ENCODE assay signal across 9 mouse cellular contexts in the genomic region with DNA sequence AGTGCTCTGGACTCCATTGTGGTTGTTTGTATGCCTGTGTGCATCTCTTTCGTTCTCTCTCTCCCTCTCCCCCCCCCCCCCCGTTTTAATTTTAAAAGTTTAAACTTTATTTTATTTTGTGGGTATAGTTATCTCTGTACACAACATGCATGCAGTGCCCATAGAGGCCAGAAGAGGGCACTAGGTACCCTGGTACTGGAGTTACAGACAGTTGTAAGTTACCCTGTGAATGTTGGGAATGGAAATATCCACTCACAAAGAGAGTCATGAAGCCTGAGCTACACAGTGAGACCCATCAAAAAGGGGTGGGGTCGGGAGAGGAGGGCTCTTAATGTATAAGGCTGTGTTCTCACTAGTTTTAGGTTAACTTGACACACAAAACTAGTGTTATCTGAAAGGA. TPM values are rescaled to one million over a fixed set of nuclear protein-coding genes. Genes with fewer than 3 reads are reported as not detected.
DNase-seq lines count a peak whose midpoint lies in the region; ATAC-seq and TF ChIP-seq lines count a peak whose summit lies in the region.
"Had no signal": no experiment of that assay in that cellular context is flagged by ENCODE, and none has a peak within 500 bp of the region (broad histone marks: within the 10 kb centered on the region; RNA-seq: fewer than 3 reads in every experiment).

No protein-coding gene starts in this region.

- TF ChIP-seq EP300 in heart, postnatal 0 days (IDR thresholded peaks at IDR 0.05; ENCODE audit: low read depth), result no peak
- TF ChIP-seq EP300 in stomach, postnatal 0 days (optimal IDR thresholded peaks at IDR 0.05), result no peak

- no peak for ATAC-seq in heart, postnatal 0 days (ENCODE audit: insufficient read depth, low read depth)
- ATAC-seq in stomach, postnatal 0 days (ENCODE audit: low FRiP score, low TSS enrichment), result no peak

- WGBS in heart, postnatal 0 days, result 20% methylated on average over 3 of the region's 3 CpGs
- WGBS in cerebellum, adult 2 months, result 19% methylated on average over 3 of the region's 3 CpGs
- 28% methylated on average over 3 of the region's 3 CpGs for WGBS in stomach, postnatal 0 days

- no peak overlapping the region for H3K4me3 ChIP-seq in heart, postnatal 0 days (ENCODE audit: low read depth, low read length)
- H3K4me3 ChIP-seq in cerebellum, adult 2 months (replicated peaks; ENCODE audit: insufficient read depth, low read depth, low read length), result no peak overlapping the region
- no peak overlapping the region for H3K4me3 ChIP-seq in layer of hippocampus, adult 2 months
- H3K4me3 ChIP-seq in stomach, postnatal 0 days (ENCODE audit: low read depth, low read length), result no peak overlapping the region
- H3K4me3 ChIP-seq: neural tube, embryonic 13.5 days had no signal

- no peak overlapping the region for H3K4me2 ChIP-seq in heart, postnatal 0 days (ENCODE audit: low read depth, low read length)
- no peak overlapping the region for H3K4me2 ChIP-seq in stomach, postnatal 0 days (replicated peaks; ENCODE audit: low read depth)
- H3K4me2 ChIP-seq: neural tube, embryonic 13.5 days had no signal

- no peaks in the 10 kb centered on the region for H3K4me1 ChIP-seq in heart, postnatal 0 days (ENCODE audit: control insufficient read depth, insufficient read depth)
- no peaks in the 10 kb centered on the region for H3K4me1 ChIP-seq in cerebellum, adult 2 months (ENCODE audit: control insufficient read depth, insufficient read depth, low read length)
- no peaks in the 10 kb centered on the region for H3K4me1 ChIP-seq in stomach, postnatal 0 days (replicated peaks; ENCODE audit: control insufficient read depth, insufficient read depth)

- no peak overlapping the region for H3K27ac ChIP-seq in heart, postnatal 0 days (ENCODE audit: low read depth)
- H3K27ac ChIP-seq in cerebellum, adult 2 months (ENCODE audit: insufficient read depth, low read length), result no peak overlapping the region
- H3K27ac ChIP-seq in layer of hippocampus, adult 2 months, result no peak overlapping the region
- no peak overlapping the region for H3K27ac ChIP-seq in stomach, postnatal 0 days (replicated peaks)
- H3K27ac ChIP-seq: neural tube, embryonic 13.5 days had no signal

- H3K27me3 ChIP-seq in heart, postnatal 0 days (ENCODE audit: control insufficient read depth, insufficient read depth, low read length), result no peaks in the 10 kb centered on the region
- H3K27me3 ChIP-seq in cerebellum, adult 2 months (ENCODE audit: control insufficient read depth, insufficient read depth, low read length), result no peaks in the 10 kb centered on the region
- H3K27me3 ChIP-seq in stomach, postnatal 0 days (ENCODE audit: control insufficient read depth, insufficient read depth, low read length), result no peaks in the 10 kb centered on the region
- H3K27me3 ChIP-seq: neural tube, embryonic 13.5 days had no signal

- H3K9me3 ChIP-seq in heart, postnatal 0 days (replicated peaks; ENCODE audit: control insufficient read depth, low read length), result no peaks in the 10 kb centered on the region
- H3K9me3 ChIP-seq in stomach, postnatal 0 days (ENCODE audit: control insufficient read depth, low read length), result no peaks in the 10 kb centered on the region
- H3K9me3 ChIP-seq: neural tube, embryonic 13.5 days had no signal

- H3K9ac ChIP-seq in heart, postnatal 0 days (replicated peaks; ENCODE audit: low read depth, low read length), result no peak overlapping the region
- no peak overlapping the region for H3K9ac ChIP-seq in stomach, postnatal 0 days (ENCODE audit: low read length)
- H3K9ac ChIP-seq: neural tube, embryonic 13.5 days had no signal

- TF ChIP-seq POLR2A in cerebellum, adult 2 months (IDR thresholded peaks at IDR 0.05; ENCODE audit: borderline replicate concordance, insufficient read depth, low read length), result no peak

- peak; percentile 30 for DNase-seq in heart, postnatal 0 days (ENCODE audit: low spot score)
- no peak for DNase-seq in heart, adult 11 months
- DNase-seq in ES-CJ7 (ENCODE audit: low read depth, low spot score), result peak; percentile 84
- peak; percentile 25 to 38 for DNase-seq in cerebellum, adult 2 months
- peak; percentile 28 to 39 for DNase-seq in frontal cortex, postnatal 25 days (ENCODE audit: low spot score in 2 of 2)
- DNase-seq in layer of hippocampus, adult 2 months (ENCODE audit: low spot score in 2 of 2), result peak in 1 of 2 experiments; percentile 53
- DNase-seq in lung, postnatal 36 days, result peak; percentile 79
- peak; percentile 63 for DNase-seq in stomach, postnatal 0 days (ENCODE audit: low spot score)

- peak; percentile 64 for TF ChIP-seq CTCF in heart, postnatal 0 days (IDR thresholded peaks at IDR 0.05; ENCODE audit: low read depth)
- peak; percentile 34; the same call in 1 of the 2 replicates for TF ChIP-seq CTCF in cerebellum, adult 2 months (IDR thresholded peaks at IDR 0.05; ENCODE audit: borderline replicate concordance, insufficient read depth, low read depth, low read length)
- peak; percentile 74 for TF ChIP-seq CTCF in layer of hippocampus, adult 2 months (conservative IDR thresholded peaks at IDR 0.05)
- TF ChIP-seq CTCF in stomach, postnatal 0 days (IDR thresholded peaks at IDR 0.05; ENCODE audit: low read depth), result peak; percentile 76

- H3K36me3 ChIP-seq in heart, postnatal 0 days (replicated peaks; ENCODE audit: control insufficient read depth, insufficient read depth, low read length), result no peaks in the 10 kb centered on the region
- no peaks in the 10 kb centered on the region for H3K36me3 ChIP-seq in stomach, postnatal 0 days (ENCODE audit: control insufficient read depth, insufficient read depth, low read length)
- H3K36me3 ChIP-seq: neural tube, embryonic 13.5 days had no signal

RNA-seq across cellular contexts. Expression of gene Npl, which starts 1.0 kb away (rescaled TPM):
- total RNA-seq in heart, postnatal 0 days (2014; rRNA removed; ENCODE audit: low replicate concordance), result 0.57 and 2.9 TPM in 2 replicates
- 3.1 and 3.2 TPM in 2 replicates for polyA plus RNA-seq in heart, postnatal 0 days (2015; fragmentation: Nextera tagmentation; extraction: Ambion mirVana)
- 2.9 and 3.8 TPM in 2 replicates for polyA plus RNA-seq in cerebellum, adult 2 months (2012; rRNA removed)
- 1 to 10 TPM; 4.2 to 4.9 TPM for total RNA-seq in layer of hippocampus, adult 2 months (2021)
- polyA plus RNA-seq in stomach, postnatal 0 days (2015; fragmentation: Nextera tagmentation; extraction: Ambion mirVana), result 4.1 and 5.3 TPM in 2 replicates
